Mouse (Mus musculus): ENCODE measurements around the gene Prpmp5.
"Not testable (repeated sequence)": the region's sequence is repeated elsewhere in the genome, so short reads cannot be mapped to it uniquely, and the experiment has no call there.

The Prpmp5 gene

GRCm38 (mm10) chr6:132314657-132315056, at the start of gene Prpmp5:
Gene Prpmp5 (minus strand): TSS chr6:132314757.
- not testable (repeated sequence) for DNase-seq

GRCm38 (mm10) chr6:132364034-132364433, 49.5 kb upstream of the Prpmp5 start, which contains the start of gene Gm8882:
Gene Gm8882 (minus strand): TSS chr6:132364134.
- DNase-seq = not testable (repeated sequence)
